Mouse (Mus musculus) testis, adult 2 months (tissue): Measurements from ENCODE around the gene Gm5129. TPM values are rescaled to one million over a fixed set of nuclear protein-coding genes. Genes with fewer than 3 reads are reported as not detected.

Experiments used
- H3K27ac ChIP-seq: fragments of 200-500 bp; 2 replicates; pipeline ENCODE4 v1.5.1; 2012; ENCODE audit warnings: low read depth, low read length; ENCODE audit not compliant: control insufficient read depth, insufficient read depth
- H3K27me3 ChIP-seq: fragments of 200-500 bp; 2 replicates; pipeline ENCODE4 v1.6.1; 2012; ENCODE audit warnings: mild to moderate bottlenecking, low read length, moderate library complexity; ENCODE audit not compliant: control insufficient read depth, insufficient read depth
- H3K36me3 ChIP-seq: fragments of 200-500 bp; 2 replicates; pipeline ENCODE4 v1.6.1; 2012; ENCODE audit warnings: mild to moderate bottlenecking, low read length; ENCODE audit not compliant: control insufficient read depth, insufficient read depth
- H3K4me1 ChIP-seq: fragments of 200-500 bp; 2 replicates; pipeline ENCODE4 v1.6.1; 2012; ENCODE audit warnings: low read length; ENCODE audit not compliant: control insufficient read depth, insufficient read depth
- H3K4me3 ChIP-seq: fragments of 200-500 bp; 2 replicates; pipeline ENCODE4 v1.5.1; 2012; ENCODE audit warnings: low read depth, mild to moderate bottlenecking, low read length, moderate library complexity, mixed read lengths; ENCODE audit not compliant: control insufficient read depth
- CTCF ChIP-seq: fragments of 200-500 bp; IDR thresholded peaks from 2 replicates; pipeline ENCODE4 v1.5.1; 2012; ENCODE audit warnings: low read depth, mild to moderate bottlenecking, inconsistent platforms, low read length, moderate library complexity; ENCODE audit not compliant: control insufficient read depth, insufficient read depth, insufficient replicate concordance
- POLR2A ChIP-seq: fragments of 200-500 bp; IDR thresholded peaks from 2 replicates; pipeline ENCODE4 v1.6.1; 2012; ENCODE audit warnings: low read depth, mild to moderate bottlenecking, inconsistent platforms, low read length, moderate library complexity; ENCODE audit not compliant: control insufficient read depth
- polyA plus RNA-seq: library from polyadenylated mRNA; depleted of rRNA; stranded (reverse); fragments of >200 nt; gene quantifications from 2 replicates; pipeline ENCODE4 v1.2.3, GENCODE M21; 2012

Gene Gm5129
- polyA plus RNA-seq, 1 experiment, result 19.1 TPM

DNA sequence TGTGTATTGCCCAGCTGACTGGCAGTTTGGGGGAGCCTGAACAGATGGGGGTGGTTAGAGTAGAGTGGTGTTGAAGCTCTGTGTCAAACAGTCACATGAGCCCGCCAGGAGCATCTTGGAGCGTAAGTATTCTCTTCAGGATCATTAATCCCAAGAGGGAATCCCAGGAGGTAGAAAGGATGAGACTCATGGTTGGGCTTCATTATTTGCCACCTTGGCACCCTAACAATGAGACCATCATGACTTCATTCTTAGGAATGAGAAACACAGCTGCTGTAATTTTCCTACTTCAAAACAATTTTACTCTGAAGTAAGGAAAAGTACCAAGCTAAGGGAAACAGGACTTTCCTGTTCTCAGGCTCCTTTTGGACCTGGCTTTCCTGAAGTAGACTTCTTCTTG lies 10.4 kb downstream of the Gm5129 start:
- no peak overlapping the region for H3K4me3 ChIP-seq
- no peak overlapping the region for H3K27ac ChIP-seq
- H3K36me3 ChIP-seq, result no peaks in the 10 kb centered on the region
- no peaks in the 10 kb centered on the region for H3K4me1 ChIP-seq
- H3K27me3 ChIP-seq, result no peaks in the 10 kb centered on the region
- no peak for TF ChIP-seq POLR2A
- no peak for TF ChIP-seq CTCF

DNA sequence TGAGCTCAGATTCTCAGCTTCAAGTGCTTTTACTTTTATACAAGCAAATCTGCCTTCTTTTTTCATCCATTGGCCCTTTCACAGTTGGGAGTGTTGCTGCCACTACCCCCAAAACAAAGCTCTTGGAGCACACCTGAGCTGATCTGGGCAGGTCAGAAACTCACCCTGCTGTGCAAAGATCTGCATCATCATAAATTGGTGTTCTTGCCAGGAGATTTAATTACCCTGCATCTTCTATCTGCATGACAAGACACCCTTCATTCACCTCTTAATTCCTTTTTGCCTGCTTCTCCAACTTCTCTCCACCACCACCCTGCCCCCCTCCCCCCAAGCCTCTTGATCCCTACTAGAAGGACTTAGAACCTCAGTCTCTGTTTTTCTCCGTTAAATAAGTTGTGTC lies 14.6 kb downstream of the Gm5129 start:
- Histone ChIP-seq H3K4me3 (no peak overlapping the region), H3K4me1 (no peaks in the 10 kb centered on the region), H3K36me3 (no peaks in the 10 kb centered on the region), H3K27me3 (no peaks in the 10 kb centered on the region), H3K27ac (no peak overlapping the region)
- TF ChIP-seq POLR2A (no peak), CTCF (no peak)

DNA sequence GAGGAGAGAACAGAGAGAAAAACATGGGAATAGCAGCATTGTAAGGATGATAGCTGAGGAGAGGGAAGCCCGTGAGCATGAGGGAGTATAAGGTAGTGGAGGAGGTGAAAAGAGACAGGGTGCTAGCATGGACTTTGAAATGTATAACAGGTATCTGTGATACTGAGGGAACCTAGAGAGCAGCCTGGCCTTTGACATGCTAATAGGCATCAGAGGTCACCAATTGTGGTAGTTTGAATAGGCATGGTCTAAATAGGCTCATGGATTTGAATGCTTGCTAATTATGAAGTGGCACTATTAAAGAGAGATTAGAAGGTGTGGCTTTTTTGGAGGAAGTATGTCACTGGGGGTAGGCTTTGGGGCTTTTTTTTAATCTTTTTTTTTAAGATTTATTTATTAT lies 22.8 kb downstream of the Gm5129 start:
- H3K4me3 ChIP-seq, result no peak overlapping the region
- no peaks in the 10 kb centered on the region for H3K4me1 ChIP-seq
- TF ChIP-seq POLR2A (no peak), CTCF (no peak)
- no peak overlapping the region for H3K27ac ChIP-seq
- H3K36me3 ChIP-seq, result no peaks in the 10 kb centered on the region
- H3K27me3 ChIP-seq, result no peaks in the 10 kb centered on the region

DNA sequence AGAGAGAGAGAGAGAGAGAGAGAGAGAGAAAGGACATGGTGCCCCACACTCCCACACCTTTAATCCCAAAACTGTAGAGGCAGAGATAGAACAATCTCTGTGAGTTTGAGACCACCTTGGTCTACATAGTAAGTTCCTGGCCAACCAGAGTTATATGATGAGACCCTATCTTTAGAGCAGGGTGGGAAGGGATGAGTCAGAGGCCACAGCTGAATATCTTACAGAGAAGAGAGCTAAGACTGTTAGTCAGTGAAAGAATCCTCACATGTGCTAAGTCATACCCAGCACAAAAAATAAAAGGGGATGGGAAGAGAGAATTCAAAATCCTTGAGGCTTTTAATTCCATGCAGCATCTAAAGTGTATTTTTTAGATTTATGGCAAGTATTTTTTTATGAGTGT lies 24.1 kb downstream of the Gm5129 start:
- Histone ChIP-seq H3K27me3 (no peaks in the 10 kb centered on the region), H3K4me3 (no peak overlapping the region), H3K4me1 (no peaks in the 10 kb centered on the region), H3K27ac (no peak overlapping the region), H3K36me3 (no peaks in the 10 kb centered on the region)
- no peak for TF ChIP-seq CTCF
- no peak for TF ChIP-seq POLR2A

DNA sequence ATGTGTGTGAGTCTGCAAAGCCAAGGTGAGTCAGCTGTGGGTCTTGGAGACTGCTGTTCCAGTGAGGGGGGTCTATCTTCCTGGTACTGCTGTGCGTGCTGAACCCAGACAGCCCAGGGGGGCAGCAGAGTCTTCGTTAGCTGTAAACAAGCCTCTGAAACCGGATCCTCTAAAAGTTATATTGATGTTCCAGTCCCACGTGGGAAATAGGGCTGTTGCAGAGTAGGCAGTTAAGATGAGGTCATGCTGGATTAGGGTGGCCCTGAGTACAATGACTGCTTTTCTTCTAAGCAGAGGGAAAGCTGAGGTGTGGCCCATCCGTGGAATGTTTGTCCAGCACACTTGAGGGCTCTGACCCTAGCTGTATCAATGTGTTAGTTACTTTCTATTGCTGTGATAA lies 27.5 kb downstream of the Gm5129 start:
- H3K4me3 ChIP-seq, result no peak overlapping the region
- no peak for TF ChIP-seq CTCF
- no peak for TF ChIP-seq POLR2A
- H3K27ac ChIP-seq, result no peak overlapping the region
- no peaks in the 10 kb centered on the region for H3K36me3 ChIP-seq
- H3K27me3 ChIP-seq, result no peaks in the 10 kb centered on the region
- no peaks in the 10 kb centered on the region for H3K4me1 ChIP-seq

DNA sequence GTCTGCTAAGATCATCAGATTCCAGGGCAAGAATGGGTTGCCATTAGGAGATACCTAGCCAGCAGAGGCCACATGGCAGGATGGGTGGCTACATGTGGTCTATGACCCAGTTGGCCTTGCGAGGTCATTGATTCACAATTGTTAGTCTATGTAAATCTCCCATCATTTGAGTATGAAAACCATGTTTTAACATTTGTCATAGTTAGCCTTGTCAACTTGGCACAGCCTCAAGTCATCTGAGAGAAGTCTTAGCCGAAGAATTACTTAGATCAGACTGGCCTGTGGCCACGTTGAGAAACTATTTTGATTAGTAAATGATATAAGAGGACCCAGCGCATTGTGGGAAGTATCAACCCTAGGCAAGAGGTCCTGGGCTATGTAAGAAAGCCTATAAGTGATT lies 28.5 kb downstream of the Gm5129 start:
- no peak for TF ChIP-seq POLR2A
- H3K4me3 ChIP-seq, result no peak overlapping the region
- no peak overlapping the region for H3K27ac ChIP-seq
- no peaks in the 10 kb centered on the region for H3K36me3 ChIP-seq
- H3K4me1 ChIP-seq, result no peaks in the 10 kb centered on the region
- H3K27me3 ChIP-seq, result no peaks in the 10 kb centered on the region

DNA sequence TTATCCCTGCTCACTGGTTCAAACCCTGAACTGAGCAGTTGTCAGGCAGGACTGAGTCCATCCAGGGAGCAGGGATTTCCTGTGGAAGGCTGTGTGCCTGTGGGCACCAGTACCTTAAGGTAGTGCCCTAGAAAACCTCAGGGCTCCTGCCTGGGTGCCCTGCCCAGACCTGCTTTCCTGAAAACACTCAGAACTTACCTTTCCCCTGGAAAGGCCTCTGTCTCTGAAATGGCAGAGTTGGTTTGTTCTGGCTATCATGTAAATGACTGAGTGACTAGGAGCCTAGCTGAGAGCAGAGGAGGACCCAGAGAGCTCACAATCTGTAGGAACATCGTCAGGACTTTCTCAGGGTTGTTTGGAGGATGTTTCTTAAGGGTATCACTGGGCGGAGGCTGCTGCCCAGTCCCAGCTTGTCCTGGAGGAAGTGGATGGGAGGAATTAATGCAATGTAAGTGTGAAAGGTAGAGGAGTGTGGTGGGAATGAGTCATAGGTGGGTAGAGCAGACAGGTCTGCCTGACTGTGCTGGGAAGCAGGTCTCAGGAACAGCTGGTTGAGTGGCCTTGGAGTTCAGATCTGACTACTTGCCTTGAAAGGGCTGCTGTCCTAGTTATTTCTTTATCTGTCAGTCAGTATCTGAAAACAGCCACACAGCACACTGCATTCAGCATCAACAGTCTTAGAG lies 36.1 kb downstream of the Gm5129 start:
- no peak overlapping the region for H3K27ac ChIP-seq
- no peaks in the 10 kb centered on the region for H3K4me1 ChIP-seq

DNA sequence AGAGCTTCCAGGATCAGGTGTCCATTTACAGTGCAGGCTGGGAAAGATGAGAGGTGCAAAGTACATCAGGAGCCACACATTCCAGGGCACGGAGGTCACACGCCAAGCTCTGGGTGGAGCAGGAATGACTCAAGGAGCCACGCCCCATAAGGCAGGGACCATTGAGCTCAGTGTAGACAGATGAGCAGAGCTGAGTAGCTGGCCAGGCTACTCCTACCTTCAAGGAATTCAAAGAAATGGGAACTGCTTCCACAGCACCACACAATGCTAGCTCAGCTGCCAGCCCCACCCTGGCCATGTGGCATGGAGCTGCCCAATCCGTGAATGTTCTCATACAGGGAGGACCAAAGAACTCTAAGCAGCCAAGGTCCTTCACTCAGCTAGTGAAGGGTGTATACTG lies 37.2 kb downstream of the Gm5129 start:
- TF ChIP-seq POLR2A (no peak), CTCF (no peak)
- Histone ChIP-seq H3K36me3 (no peaks in the 10 kb centered on the region), H3K27me3 (no peaks in the 10 kb centered on the region), H3K27ac (no peak overlapping the region), H3K4me3 (no peak overlapping the region), H3K4me1 (no peaks in the 10 kb centered on the region)

More for the DNA sequence above, 36.1 kb downstream of the Gm5129 start:
- TF ChIP-seq CTCF (no peak), POLR2A (no peak)
- Histone ChIP-seq H3K4me3 (no peak overlapping the region), H3K27me3 (no peaks in the 10 kb centered on the region), H3K36me3 (no peaks in the 10 kb centered on the region)
